Mouse (Mus musculus): ENCODE measurements around the gene Slc44a3.

GRCm38 (mm10) chr3:121574386-121574785, 42.2 kb upstream of the Slc44a3 start:
- TF ChIP-seq POLR2A (IDR thresholded peaks at IDR 0.05; ENCODE audit: borderline replicate concordance, extremely low read depth, insufficient read depth, insufficient read length, poor library complexity, severe bottlenecking): no peak
- TF ChIP-seq CTCF (IDR thresholded peaks at IDR 0.05; ENCODE audit: borderline replicate concordance, extremely low read depth, insufficient read depth, insufficient read length): no peak
